Mouse (Mus musculus): Measurements from ENCODE around the gene Pde6c. TPM values are rescaled to one million over a fixed set of nuclear protein-coding genes. Genes with fewer than 3 reads are reported as not detected.

Pde6c gene
- polyA plus RNA-seq, 1 experiment: not detected

GRCm38 (mm10) chr19:38125219-38125610 is 7.4 kb upstream of the Pde6c start, which contains the start of gene Rbp4:
Gene Rbp4, minus strand, starts transcription at chr19:38125281.
- Histone ChIP-seq H3K79me3 (ENCODE audit: low read depth) (no peaks in the 10 kb centered on the region), H3K4me3 (ENCODE audit: insufficient read depth, poor library complexity, severe bottlenecking) (no peak within 1 kb of the TSS), H3K36me3 (ENCODE audit: control insufficient read depth, insufficient read depth) (no peaks in the 10 kb centered on the region), H3K27me3 (ENCODE audit: control insufficient read depth, insufficient read depth, insufficient read length) (peaks cover 22% of the 10 kb centered on the region), H3ac (ENCODE audit: control insufficient read depth, insufficient read length, low read depth) (no peak within 1 kb of the TSS), H3K79me2 (ENCODE audit: control insufficient read depth, insufficient read depth) (no peaks in the 10 kb centered on the region)
- TF ChIP-seq FOSL1 (IDR thresholded peaks at IDR 0.05; ENCODE audit: insufficient read depth, low read length, poor library complexity, severe bottlenecking) (no peak), MYOG (IDR thresholded peaks at IDR 0.05; ENCODE audit: control insufficient read depth, extremely low read depth, insufficient read length) (no peak), USF1 (IDR thresholded peaks at IDR 0.05; ENCODE audit: low read depth) (no peak), MAX (IDR thresholded peaks at IDR 0.05) (no peak), CEBPB (IDR thresholded peaks at IDR 0.05; ENCODE audit: low read depth) (no peak), MYOD1 (IDR thresholded peaks at IDR 0.05; ENCODE audit: control insufficient read depth, insufficient read length, low read depth) (no peak), CTCF (IDR thresholded peaks at IDR 0.05; ENCODE audit: control insufficient read depth, insufficient read depth, insufficient read length) (no peak)

GRCm38 (mm10) chr19:38126656-38127055 is 5.9 kb upstream of the Pde6c start:
- Histone ChIP-seq H3K79me3 (ENCODE audit: low read depth) (no peaks in the 10 kb centered on the region), H3ac (ENCODE audit: control insufficient read depth, insufficient read length, low read depth) (no peak overlapping the region), H3K27me3 (ENCODE audit: control insufficient read depth, insufficient read depth, insufficient read length) (peaks cover 22% of the 10 kb centered on the region), H3K36me3 (ENCODE audit: control insufficient read depth, insufficient read depth) (no peaks in the 10 kb centered on the region), H3K4me3 (ENCODE audit: insufficient read depth, poor library complexity, severe bottlenecking) (no peak overlapping the region), H3K79me2 (ENCODE audit: control insufficient read depth, insufficient read depth) (no peaks in the 10 kb centered on the region)
- no peak for TF ChIP-seq MYOD1 (IDR thresholded peaks at IDR 0.05; ENCODE audit: control insufficient read depth, insufficient read length, low read depth)
- no peak for TF ChIP-seq CTCF (IDR thresholded peaks at IDR 0.05; ENCODE audit: control insufficient read depth, insufficient read depth, insufficient read length)
- TF ChIP-seq MYOG (IDR thresholded peaks at IDR 0.05; ENCODE audit: control insufficient read depth, extremely low read depth, insufficient read length): no peak
- TF ChIP-seq CEBPB (IDR thresholded peaks at IDR 0.05; ENCODE audit: low read depth): no peak
- no peak for TF ChIP-seq MAX (IDR thresholded peaks at IDR 0.05)
- no peak for TF ChIP-seq FOSL1 (IDR thresholded peaks at IDR 0.05; ENCODE audit: insufficient read depth, low read length, poor library complexity, severe bottlenecking)
- no peak for TF ChIP-seq USF1 (IDR thresholded peaks at IDR 0.05; ENCODE audit: low read depth)

GRCm38 (mm10) chr19:38133986-38134385 is 1.4 kb downstream of the Pde6c start:
- Histone ChIP-seq H3K79me2 (ENCODE audit: control insufficient read depth, insufficient read depth) (no peaks in the 10 kb centered on the region), H3K4me3 (ENCODE audit: insufficient read depth, poor library complexity, severe bottlenecking) (no peak overlapping the region), H3K79me3 (ENCODE audit: low read depth) (no peaks in the 10 kb centered on the region), H3K36me3 (ENCODE audit: control insufficient read depth, insufficient read depth) (no peaks in the 10 kb centered on the region), H3K27me3 (ENCODE audit: control insufficient read depth, insufficient read depth, insufficient read length) (no peaks in the 10 kb centered on the region), H3ac (ENCODE audit: control insufficient read depth, insufficient read length, low read depth) (no peak overlapping the region)
- TF ChIP-seq MYOG (IDR thresholded peaks at IDR 0.05; ENCODE audit: control insufficient read depth, extremely low read depth, insufficient read length) (no peak), MYOD1 (IDR thresholded peaks at IDR 0.05; ENCODE audit: control insufficient read depth, insufficient read length, low read depth) (peak; percentile 12)

- no peak for TF ChIP-seq FOSL1 (IDR thresholded peaks at IDR 0.05; ENCODE audit: insufficient read depth, low read length, poor library complexity, severe bottlenecking)
- no peak for TF ChIP-seq USF1 (IDR thresholded peaks at IDR 0.05; ENCODE audit: low read depth)
- TF ChIP-seq MYOG (IDR thresholded peaks at IDR 0.05; ENCODE audit: control insufficient read depth, extremely low read depth, insufficient read length): no peak
- no peak for TF ChIP-seq CEBPB (IDR thresholded peaks at IDR 0.05; ENCODE audit: low read depth)
- no peak for TF ChIP-seq CTCF (IDR thresholded peaks at IDR 0.05; ENCODE audit: control insufficient read depth, insufficient read depth, insufficient read length)
- TF ChIP-seq MAX (IDR thresholded peaks at IDR 0.05): no peak
- TF ChIP-seq MYOD1 (IDR thresholded peaks at IDR 0.05; ENCODE audit: control insufficient read depth, insufficient read length, low read depth): no peak
- Histone ChIP-seq H3K27me3 (ENCODE audit: control insufficient read depth, insufficient read depth, insufficient read length) (no peaks in the 10 kb centered on the region), H3ac (ENCODE audit: control insufficient read depth, insufficient read length, low read depth) (no peak overlapping the region), H3K4me3 (ENCODE audit: insufficient read depth, poor library complexity, severe bottlenecking) (no peak overlapping the region), H3K79me3 (ENCODE audit: low read depth) (no peaks in the 10 kb centered on the region), H3K79me2 (ENCODE audit: control insufficient read depth, insufficient read depth) (no peaks in the 10 kb centered on the region), H3K36me3 (ENCODE audit: control insufficient read depth, insufficient read depth) (no peaks in the 10 kb centered on the region)
Measured at GRCm38 (mm10) chr19:38134806-38135205, 2.2 kb downstream of the Pde6c start.

- H3K4me3 ChIP-seq (ENCODE audit: insufficient read depth, poor library complexity, severe bottlenecking): no peak overlapping the region
- TF ChIP-seq USF1 (IDR thresholded peaks at IDR 0.05; ENCODE audit: low read depth) (no peak), MAX (IDR thresholded peaks at IDR 0.05) (no peak), CTCF (IDR thresholded peaks at IDR 0.05; ENCODE audit: control insufficient read depth, insufficient read depth, insufficient read length) (no peak)
- no peaks in the 10 kb centered on the region for H3K27me3 ChIP-seq (ENCODE audit: control insufficient read depth, insufficient read depth, insufficient read length)
- H3K79me2 ChIP-seq (ENCODE audit: control insufficient read depth, insufficient read depth): no peaks in the 10 kb centered on the region
- no peaks in the 10 kb centered on the region for H3K36me3 ChIP-seq (ENCODE audit: control insufficient read depth, insufficient read depth)
- no peaks in the 10 kb centered on the region for H3K79me3 ChIP-seq (ENCODE audit: low read depth)
- H3ac ChIP-seq (ENCODE audit: control insufficient read depth, insufficient read length, low read depth): no peak overlapping the region
Measured at GRCm38 (mm10) chr19:38143540-38144271, 11.1 kb downstream of the Pde6c start.

GRCm38 (mm10) chr19:38156243-38156642 is 23.7 kb downstream of the Pde6c start:
- Histone ChIP-seq H3K79me3 (ENCODE audit: low read depth) (no peaks in the 10 kb centered on the region), H3K36me3 (ENCODE audit: control insufficient read depth, insufficient read depth) (no peaks in the 10 kb centered on the region), H3K27me3 (ENCODE audit: control insufficient read depth, insufficient read depth, insufficient read length) (peaks cover 7% of the 10 kb centered on the region), H3K4me3 (ENCODE audit: insufficient read depth, poor library complexity, severe bottlenecking) (no peak overlapping the region), H3K79me2 (ENCODE audit: control insufficient read depth, insufficient read depth) (no peaks in the 10 kb centered on the region), H3ac (ENCODE audit: control insufficient read depth, insufficient read length, low read depth) (no peak overlapping the region)
- TF ChIP-seq CEBPB (IDR thresholded peaks at IDR 0.05; ENCODE audit: low read depth) (no peak), USF1 (IDR thresholded peaks at IDR 0.05; ENCODE audit: low read depth) (no peak), MAX (IDR thresholded peaks at IDR 0.05) (no peak), MYOG (IDR thresholded peaks at IDR 0.05; ENCODE audit: control insufficient read depth, extremely low read depth, insufficient read length) (no peak), MYOD1 (IDR thresholded peaks at IDR 0.05; ENCODE audit: control insufficient read depth, insufficient read length, low read depth) (no peak), CTCF (IDR thresholded peaks at IDR 0.05; ENCODE audit: control insufficient read depth, insufficient read depth, insufficient read length) (no peak), FOSL1 (IDR thresholded peaks at IDR 0.05; ENCODE audit: insufficient read depth, low read length, poor library complexity, severe bottlenecking) (no peak)
